Mouse (Mus musculus) adrenal gland, adult 18-20 months (tissue): Measurements from ENCODE around the gene Gadl1. TPM values are rescaled to one million over a fixed set of nuclear protein-coding genes. Genes with fewer than 3 reads are reported as not detected.

ENCODE experiments used
- DNase-seq, 2 experiments: peaks; one replicate each; pipeline ENCODE4 v3.0.0; 2021 to 2022; ENCODE audit warnings: low spot score in 2 of 2
- total RNA-seq, 2 experiments: library from RNA; stranded (reverse); gene quantifications; 1 replicate in 1 of 2; 2 replicates in 1 of 2; pipeline ENCODE4 v1.2.3; 2021

Gene Gadl1
- total RNA-seq, 2 experiments from 2014 or later: 0.23 TPM; not detected in 1

GRCm38 (mm10) chr9:116122969-116123589, 213.8 kb downstream of the Gadl1 start:
- no peak for DNase-seq
